Mouse (Mus musculus) liver, embryonic 14.5 days (tissue): ENCODE results near the gene Ptk7.

ENCODE experiments used
- CTCF ChIP-seq: IDR thresholded peaks from 2 replicates; pipeline ENCODE4 v1.5.1; 2016; ENCODE audit warnings: antibody characterized with exemption, low read depth, control low read depth
- EP300 ChIP-seq: IDR thresholded peaks from 2 replicates; pipeline ENCODE4 v1.6.1; 2016; ENCODE audit warnings: antibody characterized with exemption, low read depth

- no peak for TF ChIP-seq EP300
- no peak for TF ChIP-seq CTCF
Measured at GRCm38 (mm10) chr17:46602212-46602611, 27.1 kb downstream of the Ptk7 start.
